In the genomic region with DNA sequence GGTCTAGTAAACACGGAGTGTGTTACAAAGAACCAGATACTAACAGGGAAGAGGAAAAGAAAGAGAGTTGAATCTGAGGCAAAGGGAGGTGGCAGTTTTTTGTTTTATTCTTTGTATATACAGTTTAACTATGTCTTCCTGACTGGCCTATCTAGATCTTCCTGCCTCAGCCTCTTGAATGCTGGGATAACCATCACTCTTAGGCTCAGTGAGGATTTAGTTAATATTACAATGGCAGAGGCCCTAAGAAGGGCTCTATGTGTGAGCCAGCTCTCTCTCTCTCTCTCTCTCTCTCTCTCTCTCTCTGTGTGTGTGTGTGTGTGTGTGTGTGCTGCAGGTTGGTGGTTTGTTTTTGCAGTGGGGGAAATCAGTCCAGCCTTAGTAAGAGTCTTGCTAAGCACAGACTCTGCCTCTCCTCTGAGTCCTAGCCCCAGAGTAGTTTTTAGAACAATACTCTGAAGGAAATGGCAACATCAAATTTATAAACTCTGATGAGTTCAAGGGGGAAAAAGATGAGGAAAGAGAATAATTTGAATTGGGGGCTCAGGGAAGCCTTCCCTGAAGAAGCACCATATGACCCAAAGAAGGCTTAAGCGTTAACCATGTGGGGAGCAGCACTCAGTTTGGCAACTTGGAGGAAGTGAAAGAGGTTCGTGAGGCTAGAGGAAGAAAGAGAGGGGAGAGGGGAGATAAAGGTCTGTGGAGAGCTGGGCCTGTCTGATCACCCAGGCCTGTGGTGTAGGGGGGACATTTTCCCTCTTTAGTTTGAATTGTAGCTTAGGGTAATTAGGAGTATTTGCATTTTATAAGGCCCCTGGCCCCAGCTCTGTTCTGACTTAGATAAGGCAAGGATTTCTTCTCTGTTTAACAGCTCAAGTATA, we compare ENCODE assay signal across 9 mouse cellular contexts. TPM values are rescaled to one million over a fixed set of nuclear protein-coding genes. Genes with fewer than 3 reads are reported as not detected.
DNase-seq lines count a peak whose midpoint lies in the region; ATAC-seq lines count a peak whose summit lies in the region.
"Had no signal": no experiment of that assay in that cellular context is flagged by ENCODE, and none has a peak within 500 bp of the region (broad histone marks: within the 10 kb centered on the region; RNA-seq: fewer than 3 reads in every experiment).

No protein-coding gene starts in this region.

- no peak overlapping the region for H3K27ac ChIP-seq in hindbrain, embryonic 10.5 days
- H3K27ac ChIP-seq in hindbrain, embryonic 11.5 days (ENCODE audit: low read depth, low read length), result no peak overlapping the region
- no peak overlapping the region for H3K27ac ChIP-seq in limb, embryonic 11.5 days (replicated peaks; ENCODE audit: low read depth, low read length)

- no peak for DNase-seq in hindbrain, embryonic 10.5 days (ENCODE audit: low spot score)
- DNase-seq in hindbrain, embryonic 11.5 days (ENCODE audit: low spot score), result no peak
- no peak for DNase-seq in limb, embryonic 11.5 days (ENCODE audit: low spot score)
- peak; percentile 68 for DNase-seq in naive thymus-derived CD4-positive, alpha-beta T cell, adult 2 months (ENCODE audit: low read depth)
- no peak for DNase-seq in urinary bladder, adult 2 months (ENCODE audit: low spot score)
- no peak for DNase-seq in ovary, postnatal 14 days (ENCODE audit: low spot score)
- no peak for DNase-seq in layer of hippocampus, adult 9-11 months
- DNase-seq: lung, postnatal 14 days had no signal

- no peaks in the 10 kb centered on the region for H3K36me3 ChIP-seq in hindbrain, embryonic 10.5 days
- H3K36me3 ChIP-seq in hindbrain, embryonic 11.5 days (ENCODE audit: control insufficient read depth, insufficient read depth, low read length), result no peaks in the 10 kb centered on the region
- no peaks in the 10 kb centered on the region for H3K36me3 ChIP-seq in limb, embryonic 11.5 days (ENCODE audit: control insufficient read depth, insufficient read depth, low read length)

- no peak overlapping the region for H3K4me2 ChIP-seq in hindbrain, embryonic 11.5 days (replicated peaks; ENCODE audit: low read depth, low read length)
- peak overlapping the region; percentile 57; the same call in 1 of the 2 replicates for H3K4me2 ChIP-seq in limb, embryonic 11.5 days (ENCODE audit: low read depth, severe bottlenecking)

- 0 out of 2 replicates have a peak overlapping the region, but pooled peaks have one; percentile 93 for H3K4me3 ChIP-seq in hindbrain, embryonic 10.5 days
- H3K4me3 ChIP-seq in hindbrain, embryonic 11.5 days (ENCODE audit: low read depth, low read length), result no peak overlapping the region
- H3K4me3 ChIP-seq in limb, embryonic 11.5 days (ENCODE audit: low read depth, low read length), result no peak overlapping the region

- no peak for ATAC-seq in hindbrain, embryonic 11.5 days (ENCODE audit: low FRiP score)
- ATAC-seq in common myeloid progenitor, adult 5-6 weeks (replicated peaks; ENCODE audit: low read depth, poor library complexity, severe bottlenecking), result peak; percentile 72
- no peak for ATAC-seq in limb, embryonic 11.5 days (ENCODE audit: insufficient number of reproducible peaks, low FRiP score, low TSS enrichment, low read depth)

- peaks cover 39% of the 10 kb centered on the region for H3K4me1 ChIP-seq in hindbrain, embryonic 10.5 days (replicated peaks)
- H3K4me1 ChIP-seq in hindbrain, embryonic 11.5 days (replicated peaks; ENCODE audit: control insufficient read depth, insufficient read depth, low read length), result peaks cover 2% of the 10 kb centered on the region
- peaks cover 14% of the 10 kb centered on the region for H3K4me1 ChIP-seq in limb, embryonic 11.5 days (ENCODE audit: control insufficient read depth, insufficient read depth, low read length)

- no peaks in the 10 kb centered on the region for H3K27me3 ChIP-seq in hindbrain, embryonic 10.5 days (ENCODE audit: insufficient read depth, poor library complexity, severe bottlenecking)
- H3K27me3 ChIP-seq in hindbrain, embryonic 11.5 days (ENCODE audit: control insufficient read depth, insufficient read depth, low read length), result no peaks in the 10 kb centered on the region
- H3K27me3 ChIP-seq in limb, embryonic 11.5 days (ENCODE audit: control insufficient read depth, insufficient read depth, low read length), result no peaks in the 10 kb centered on the region

- H3K9me3 ChIP-seq in hindbrain, embryonic 10.5 days, result no peaks in the 10 kb centered on the region
- no peaks in the 10 kb centered on the region for H3K9me3 ChIP-seq in hindbrain, embryonic 11.5 days (ENCODE audit: control insufficient read depth, low read length)
- no peaks in the 10 kb centered on the region for H3K9me3 ChIP-seq in limb, embryonic 11.5 days (ENCODE audit: control insufficient read depth, low read length)

- 75% methylated on average over 3 of the region's 3 CpGs for WGBS in hindbrain, embryonic 10.5 days
- WGBS in hindbrain, embryonic 11.5 days, result 74% methylated on average over 3 of the region's 3 CpGs
- 53% methylated on average over 3 of the region's 3 CpGs for WGBS in limb, embryonic 11.5 days

- no peak overlapping the region for H3K9ac ChIP-seq in hindbrain, embryonic 11.5 days (ENCODE audit: low read depth, low read length)
- no peak overlapping the region for H3K9ac ChIP-seq in limb, embryonic 11.5 days (ENCODE audit: low read length)

RNA-seq across cellular contexts. Expression of gene Zfp592, which starts 2.0 kb away (rescaled TPM):
- 11.8 and 16.2 TPM in 2 replicates for polyA plus RNA-seq in hindbrain, embryonic 10.5 days (2016; fragmentation: Nextera tagmentation; extraction: Ambion mirVana)
- 11.4 and 12.2 TPM in 2 replicates for polyA plus RNA-seq in hindbrain, embryonic 11.5 days (2014; fragmentation: Nextera tagmentation; extraction: Ambion mirVana)
- total RNA-seq in common myeloid progenitor, adult 5-6 weeks (2017), result 28.1 and 28.8 TPM in 2 replicates
- 15.3 and 17.8 TPM in 2 replicates for polyA plus RNA-seq in limb, embryonic 11.5 days (2014; fragmentation: Nextera tagmentation; extraction: Ambion mirVana)
- 15.1 and 16.7 TPM in 2 replicates for polyA plus RNA-seq in urinary bladder, adult 2 months (2012; rRNA removed)

RNA-seq across cellular contexts. Expression of gene Sec11a, which starts 47.9 kb away (rescaled TPM):
- polyA plus RNA-seq in hindbrain, embryonic 10.5 days (2016; fragmentation: Nextera tagmentation; extraction: Ambion mirVana), result 187 and 192 TPM in 2 replicates
- 212 and 221 TPM in 2 replicates for polyA plus RNA-seq in hindbrain, embryonic 11.5 days (2014; fragmentation: Nextera tagmentation; extraction: Ambion mirVana)
- total RNA-seq in common myeloid progenitor, adult 5-6 weeks (2017), result 333 and 351 TPM in 2 replicates
- 189 and 191 TPM in 2 replicates for polyA plus RNA-seq in limb, embryonic 11.5 days (2014; fragmentation: Nextera tagmentation; extraction: Ambion mirVana)
- polyA plus RNA-seq in urinary bladder, adult 2 months (2012; rRNA removed), result 105 and 113 TPM in 2 replicates
